Mouse (Mus musculus): ENCODE results near the gene Gmds.

The Gmds gene

DNA sequence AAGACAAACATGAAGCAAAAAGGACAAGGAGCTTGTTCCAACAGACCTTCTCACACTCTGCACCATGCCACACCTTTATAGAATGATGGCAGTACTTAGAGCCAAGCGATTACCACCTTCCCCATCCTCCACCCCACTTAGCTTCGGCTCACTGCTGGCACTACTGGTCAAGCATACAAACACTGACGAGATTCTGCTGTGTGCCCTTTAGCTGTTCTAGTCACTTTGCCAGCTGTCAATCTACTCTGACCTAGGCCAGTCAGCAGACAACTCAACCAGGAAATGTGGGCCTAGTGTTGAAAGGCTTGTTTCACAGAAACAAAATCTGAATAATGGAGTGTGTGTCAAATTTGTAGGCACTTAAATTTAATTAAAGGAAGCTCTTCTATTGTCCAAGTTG, 464.1 kb downstream of the Gmds start:
- DNase-seq (ENCODE audit: low spot score), result peak; percentile 91

- no peak for DNase-seq (ENCODE audit: low spot score)
Measured at GRCm38 (mm10) chr13:31873269-31873668, 465.3 kb downstream of the Gmds start.

- DNase-seq (ENCODE audit: low spot score), result no peak
Measured at GRCm38 (mm10) chr13:31864786-31865185, 473.8 kb downstream of the Gmds start.

DNA sequence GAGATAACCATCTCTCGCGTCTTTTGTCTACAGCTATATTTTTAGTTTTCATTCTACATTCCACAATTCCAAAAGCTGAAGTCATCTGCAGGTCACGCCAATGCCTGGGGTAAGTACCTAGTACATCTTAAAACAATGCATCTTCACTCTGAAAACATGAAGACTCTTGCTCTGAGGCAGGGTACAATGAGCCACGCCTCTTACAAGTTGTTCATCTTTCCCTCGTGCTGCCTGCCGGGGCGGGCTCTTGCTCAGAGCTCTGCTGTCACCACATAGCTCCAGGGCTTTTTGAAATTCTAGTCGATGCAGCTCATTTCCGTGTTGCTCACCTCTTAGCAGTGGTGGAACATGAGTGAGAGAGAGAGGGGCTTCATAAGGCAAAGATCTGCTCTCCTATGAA, 475.1 kb downstream of the Gmds start:
- DNase-seq (ENCODE audit: low spot score), result no peak

- no peak for DNase-seq (ENCODE audit: low spot score)
Measured at GRCm38 (mm10) chr13:31860200-31860599, 478.3 kb downstream of the Gmds start.

- DNase-seq (ENCODE audit: low spot score), result no peak
Measured at GRCm38 (mm10) chr13:31854000-31854399, 484.5 kb downstream of the Gmds start.

GRCm38 (mm10) chr13:31853564-31853963, 485.0 kb downstream of the Gmds start:
- DNase-seq (ENCODE audit: low spot score), result no peak

DNA sequence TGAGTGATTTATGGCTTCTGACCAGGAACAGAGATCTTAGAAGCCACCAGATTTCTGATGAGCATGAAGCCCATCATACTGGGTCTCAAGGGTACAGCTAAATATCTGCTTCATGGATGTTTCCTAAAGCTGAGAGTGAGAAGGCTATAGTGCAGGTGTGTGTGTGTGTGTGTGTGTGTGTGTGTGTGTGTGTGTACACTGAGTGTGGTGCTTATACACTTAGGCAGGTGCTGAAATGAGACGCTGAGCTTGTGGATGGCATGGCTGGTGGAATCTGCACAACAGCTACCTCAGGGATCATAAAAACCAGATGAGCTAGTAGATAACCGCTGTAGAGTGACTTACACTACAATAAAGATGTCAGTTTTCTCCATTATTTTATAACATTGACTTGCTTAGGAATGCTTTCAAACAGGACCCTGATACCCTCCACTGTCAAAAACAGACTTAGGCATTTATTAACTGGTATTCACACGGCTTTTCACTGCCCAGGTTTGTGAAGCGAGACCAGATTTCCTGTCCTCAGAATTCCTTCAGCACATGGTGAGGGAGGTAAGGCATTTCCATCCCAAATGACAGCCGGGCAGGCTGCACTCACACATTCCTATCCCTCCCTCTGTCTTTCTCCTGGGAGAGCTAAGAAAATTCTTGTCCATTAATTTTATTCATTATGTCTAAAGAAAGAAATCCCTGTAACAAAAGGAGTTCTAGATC, 489.1 kb downstream of the Gmds start:
- no peak for DNase-seq (ENCODE audit: low spot score)

- no peak for DNase-seq (ENCODE audit: low spot score)
Measured at GRCm38 (mm10) chr13:31835802-31836201, 502.7 kb downstream of the Gmds start.

- DNase-seq (ENCODE audit: low spot score), result no peak
Measured at GRCm38 (mm10) chr13:31830332-31830731, 508.2 kb downstream of the Gmds start.

DNA sequence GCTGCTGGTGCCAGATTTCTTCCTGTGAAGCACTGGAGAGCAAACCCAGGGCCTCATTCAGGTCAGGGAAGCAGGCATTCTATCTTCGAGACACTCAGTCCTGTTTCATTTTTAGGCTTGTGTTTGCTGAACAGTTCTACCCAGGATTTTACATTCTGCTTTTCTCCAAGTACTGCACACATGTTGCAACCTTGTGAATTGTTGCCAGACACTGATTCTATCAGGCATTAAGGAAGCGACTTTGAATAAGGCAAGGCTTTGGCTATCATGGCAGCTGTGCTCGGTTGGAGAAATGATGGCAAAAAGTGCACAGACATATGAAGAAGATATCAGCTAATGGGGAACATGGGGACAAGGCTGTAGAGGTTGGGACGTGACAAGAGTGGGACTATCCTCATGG, 510.1 kb downstream of the Gmds start:
- peak; percentile 55 for DNase-seq (ENCODE audit: low spot score)

DNA sequence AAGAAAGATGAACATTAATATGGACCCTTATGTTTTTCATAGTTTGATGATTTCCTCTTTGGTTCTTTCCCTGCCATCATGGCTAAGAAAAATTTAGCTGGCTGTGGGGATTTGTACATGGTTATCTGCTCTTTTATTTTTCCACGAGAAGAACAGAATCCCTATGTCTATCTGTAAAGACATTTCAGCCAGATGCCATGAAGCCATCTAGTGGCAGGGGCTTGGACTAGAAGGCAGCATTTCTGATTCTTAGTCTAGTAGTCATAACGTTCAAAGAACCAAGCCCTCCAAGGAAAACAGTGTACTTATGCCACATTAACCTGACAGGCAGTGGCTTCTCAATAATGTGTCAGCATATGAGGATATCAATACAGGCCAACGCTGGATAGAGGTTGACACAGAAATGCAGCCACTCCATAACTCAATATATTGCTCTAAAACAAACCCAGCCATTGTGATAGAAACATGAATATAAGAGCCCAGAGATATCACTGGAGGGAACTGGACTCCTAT, 510.7 kb downstream of the Gmds start:
- no peak for DNase-seq (ENCODE audit: low spot score)

DNA sequence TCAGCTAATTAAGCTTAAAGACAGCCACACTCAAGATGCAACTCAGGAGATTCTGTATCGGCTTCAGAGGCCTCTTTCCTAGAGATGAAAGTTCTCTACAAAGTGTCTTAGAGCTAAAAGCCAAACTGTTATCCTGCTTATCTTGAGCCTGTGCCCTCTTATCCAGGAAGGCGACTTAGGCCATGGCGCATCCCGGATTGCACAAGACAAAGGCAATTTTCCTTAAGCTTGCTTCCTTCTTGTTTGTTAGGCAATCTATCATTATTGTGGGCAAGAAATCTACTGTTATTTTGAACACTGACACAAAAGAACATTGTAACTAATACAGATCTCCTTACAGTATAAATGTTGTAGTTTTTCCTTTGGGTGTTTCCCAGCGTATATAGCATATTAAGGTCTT, 511.4 kb downstream of the Gmds start:
- no peak for DNase-seq (ENCODE audit: low spot score)

GRCm38 (mm10) chr13:31825180-31825579, 513.4 kb downstream of the Gmds start:
- DNase-seq (ENCODE audit: low spot score), result no peak

GRCm38 (mm10) chr13:31823316-31823715, 515.2 kb downstream of the Gmds start:
- no peak for DNase-seq (ENCODE audit: low spot score)

- DNase-seq (ENCODE audit: low spot score), result no peak
Measured at GRCm38 (mm10) chr13:31821050-31821449, 517.5 kb downstream of the Gmds start.

GRCm38 (mm10) chr13:31820587-31821017, 517.9 kb downstream of the Gmds start:
- peak; percentile 33 for DNase-seq (ENCODE audit: low spot score)

DNA sequence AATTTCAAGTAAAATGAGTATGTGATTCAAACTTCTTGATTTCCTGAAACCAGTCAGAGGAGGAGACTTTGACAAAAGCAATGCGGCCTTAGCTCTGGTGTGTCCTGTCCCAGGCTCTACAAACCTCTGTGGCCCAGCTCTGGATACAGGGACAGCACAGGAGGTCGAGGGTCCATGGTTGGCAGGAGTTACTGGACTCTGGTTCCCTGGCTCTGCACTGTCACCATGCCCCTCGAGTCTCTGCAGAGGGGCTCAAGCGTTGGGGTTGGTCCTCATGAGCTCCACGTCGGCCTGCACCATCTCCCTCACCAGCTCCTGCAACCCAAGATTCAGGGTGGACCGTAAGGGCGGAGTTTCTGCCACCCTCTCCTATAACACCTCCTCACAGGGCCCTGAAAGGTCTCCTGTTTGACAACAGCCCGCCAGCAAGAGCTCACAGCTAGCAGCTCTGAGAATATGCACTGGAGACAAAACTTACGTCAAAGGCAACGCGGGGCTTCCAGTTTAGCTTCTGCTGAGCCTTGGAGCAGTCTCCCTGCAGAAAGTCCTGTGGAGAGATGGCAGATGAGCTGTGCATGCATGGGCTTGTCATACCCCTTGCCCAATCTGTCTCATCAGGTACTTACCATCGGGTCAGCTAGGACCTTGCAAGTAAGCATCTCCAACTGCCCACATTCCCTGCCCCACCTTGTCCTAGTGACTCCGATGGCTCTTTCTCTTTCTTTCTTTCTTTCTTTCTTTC, 518.7 kb downstream of the Gmds start:
- no peak for DNase-seq (ENCODE audit: low spot score)

GRCm38 (mm10) chr13:31818337-31818736, 520.2 kb downstream of the Gmds start:
- no peak for DNase-seq (ENCODE audit: low spot score)

DNA sequence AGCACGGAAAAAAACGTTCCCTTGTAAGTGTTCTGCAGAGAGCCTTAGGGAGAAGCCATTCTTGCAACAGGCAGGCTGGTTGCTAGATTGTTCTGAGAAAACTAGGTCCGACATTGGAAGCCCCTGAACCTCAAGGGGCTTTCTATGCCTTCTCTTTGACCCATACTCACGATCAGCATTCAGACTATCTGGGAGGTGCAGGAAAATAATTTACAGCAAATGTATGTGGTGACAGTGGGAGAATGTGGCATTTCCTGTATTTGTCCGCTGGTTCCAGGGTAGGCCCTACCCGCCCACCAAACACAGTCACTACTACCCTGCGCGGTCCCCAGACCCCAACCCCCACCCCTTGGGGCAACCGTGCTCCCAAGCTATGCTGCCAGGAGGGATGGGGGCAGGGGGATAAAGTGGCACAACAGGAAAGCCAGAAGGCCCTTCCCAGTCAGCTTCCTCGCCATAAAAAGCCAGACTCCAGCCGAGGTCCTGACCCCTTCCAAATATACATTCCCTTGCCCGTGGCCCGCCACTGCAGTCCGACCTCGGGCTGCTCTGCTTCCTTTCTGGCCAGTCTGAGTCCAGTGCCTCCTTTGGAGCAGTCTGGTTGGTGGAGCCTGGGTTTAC, 523.0 kb downstream of the Gmds start:
- DNase-seq (ENCODE audit: low spot score), result no peak

DNA sequence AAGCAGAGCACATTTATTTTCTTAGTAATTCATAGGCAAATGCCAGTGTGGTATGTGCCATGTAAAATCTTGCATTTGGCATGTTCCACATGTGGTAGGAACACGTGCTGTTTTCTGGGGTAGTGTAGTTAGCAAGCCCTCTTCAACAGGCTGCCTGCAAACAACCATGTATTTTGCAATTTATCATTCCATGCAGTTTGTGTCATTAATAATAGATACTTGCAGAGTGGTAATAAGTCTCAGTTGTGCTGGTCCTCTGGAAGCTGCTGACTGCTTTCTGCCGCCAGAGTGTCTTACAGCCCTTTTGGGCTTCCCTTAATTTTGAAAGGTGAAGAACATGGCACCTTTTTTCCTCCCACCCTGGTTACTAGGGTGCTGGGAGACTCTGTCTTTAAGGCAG, 525.8 kb downstream of the Gmds start:
- DNase-seq (ENCODE audit: low spot score), result no peak

GRCm38 (mm10) chr13:31811542-31812021, 527.0 kb downstream of the Gmds start:
- no peak for DNase-seq (ENCODE audit: low spot score)

Measured in adipocyte (in vitro differentiated cells).